Mouse (Mus musculus) E14TG2a.4 (cell line): ENCODE measurements around the gene Kcnn1.

ENCODE experiments used
- CTCF ChIP-seq: conservative IDR thresholded peaks from 2 replicates; pipeline ENCODE4 v1.5.1; 2014; ENCODE audit warnings: low read length
- POU5F1 ChIP-seq: IDR thresholded peaks from 2 replicates; pipeline ENCODE4 v1.6.1; 2014; ENCODE audit warnings: low read length, borderline replicate concordance

GRCm38 (mm10) chr8:70812055-70812454 lies 51.0 kb downstream of the Kcnn1 start:
- no peak for TF ChIP-seq CTCF
- no peak for TF ChIP-seq POU5F1
